Mouse (Mus musculus) adrenal gland, postnatal 10 days (tissue): ENCODE data around the gene Nipsnap2. TPM values are rescaled to one million over a fixed set of nuclear protein-coding genes. Genes with fewer than 3 reads are reported as not detected.
"Not testable (repeated sequence)": the region's sequence is repeated elsewhere in the genome, so short reads cannot be mapped to it uniquely, and the experiment has no call there.

ENCODE experiments used
- DNase-seq: peaks from one replicate; pipeline ENCODE4 v3.0.0; 2021; ENCODE audit warnings: mixed read lengths
- long read RNA-seq, 2 experiments: library from polyadenylated mRNA; stranded (forward); transcript quantifications; one replicate each; pipeline ENCODE4 v2.0.0; 2021
- total RNA-seq, 2 experiments: library from RNA; stranded (reverse); gene quantifications; 2 replicates each; pipeline ENCODE4 v1.2.3; 2021

Gene Nipsnap2
- total RNA-seq: 100 to 1,000 TPM; 125 to 184 TPM
- long read RNA-seq, experiment 1, transcript Nipsnap2-201 (10 exons, 2,112 nt): major isoform, 216 of 237 reads
- long read RNA-seq, experiment 1, transcript Nipsnap2-205 (11 exons, 1,600 nt): minor isoform, 5 of 237 reads
- long read RNA-seq, experiment 1, partial matches to known transcripts: 3 of 237 reads
- long read RNA-seq, experiment 1, other reads (novel, unspliced or antisense): 11 of 237 reads
- long read RNA-seq, experiment 2, transcript Nipsnap2-201 (10 exons, 2,112 nt): major isoform, 169 of 182 reads
- long read RNA-seq, experiment 2, partial matches to known transcripts: 5 of 182 reads
- long read RNA-seq, experiment 2, other reads (novel, unspliced or antisense): 7 of 182 reads

DNA sequence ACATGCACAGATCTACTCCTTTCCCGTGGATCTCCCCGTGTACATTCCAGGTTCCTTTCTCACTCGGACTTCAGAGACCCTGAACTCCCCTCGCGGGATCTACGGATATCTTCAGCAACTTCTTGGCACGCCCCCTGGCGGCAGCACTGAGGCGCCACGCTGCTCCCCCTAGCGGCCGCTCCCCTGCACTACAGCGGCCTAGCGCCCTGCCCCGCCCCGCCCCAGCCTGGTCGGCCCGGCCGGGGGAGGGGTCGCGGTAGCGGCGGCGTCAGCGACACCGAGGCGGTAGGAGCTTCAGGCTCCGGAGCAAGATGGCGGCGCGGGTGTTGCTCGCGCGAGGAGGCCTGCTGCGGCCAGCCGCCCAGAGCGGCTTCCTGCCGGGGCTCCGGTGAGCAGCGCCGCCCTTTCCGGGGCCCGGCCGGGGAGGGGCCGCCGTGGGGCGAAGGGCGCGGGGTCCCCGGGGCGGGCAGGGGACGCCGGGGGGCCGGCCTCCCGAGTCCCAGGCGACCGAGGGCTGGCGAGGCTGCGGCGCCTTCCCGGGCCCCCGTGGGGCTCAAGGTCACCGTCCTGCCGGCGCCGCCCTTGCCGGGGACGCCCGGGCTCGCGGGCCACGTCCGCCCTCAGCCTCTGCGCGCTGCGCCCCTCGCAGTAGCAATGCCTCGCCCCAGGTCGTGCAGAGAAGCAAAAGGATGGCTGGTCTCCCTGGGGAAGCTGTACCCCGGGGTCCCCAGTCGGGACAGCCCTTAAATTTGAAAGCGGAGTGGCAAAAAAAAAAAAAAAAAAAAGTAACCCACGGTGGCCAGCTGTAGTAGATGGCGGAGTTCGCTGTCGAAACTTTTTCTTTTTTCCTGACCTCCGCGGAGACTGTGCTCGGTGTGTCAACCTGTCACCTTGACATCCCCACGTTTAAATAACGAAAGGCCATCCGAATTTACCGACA lies at the start of gene Nipsnap2:
Nipsnap2 (plus strand) TSS at position 230 of the 940 bp plus-strand sequence.
- peak; percentile 96 for DNase-seq

- not testable (repeated sequence) for DNase-seq
Observed at GRCm38 (mm10) chr5:129685141-129685540, 39.7 kb upstream of the Nipsnap2 start.

- peak; percentile 66 for DNase-seq
Observed at GRCm38 (mm10) chr5:129687621-129688020, 37.2 kb upstream of the Nipsnap2 start.

- DNase-seq: no peak
Observed at GRCm38 (mm10) chr5:129690528-129690927, 34.3 kb upstream of the Nipsnap2 start.

DNA sequence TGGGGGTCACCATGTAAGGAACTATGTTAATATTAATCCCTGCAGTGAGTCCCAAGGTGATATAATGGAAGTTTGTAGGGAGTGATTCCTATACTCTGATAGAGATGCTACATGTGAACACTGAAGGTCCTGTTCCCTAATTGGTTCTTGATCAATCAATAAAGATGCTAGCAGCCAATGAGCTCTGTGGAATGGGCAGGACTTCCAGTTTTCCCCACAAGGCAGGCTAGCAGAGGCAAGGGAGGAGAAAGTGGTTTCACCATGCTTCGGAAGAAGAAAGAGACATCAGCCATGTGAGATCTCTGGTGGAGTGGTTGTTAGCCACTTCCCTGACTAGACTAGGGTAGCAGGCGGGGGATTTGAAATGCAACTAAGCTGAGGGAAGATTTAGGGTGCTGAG lies 24.4 kb upstream of the Nipsnap2 start:
- DNase-seq: no peak

GRCm38 (mm10) chr5:129701706-129702105 lies 23.2 kb upstream of the Nipsnap2 start:
- no peak for DNase-seq

GRCm38 (mm10) chr5:129703368-129703767 lies 21.5 kb upstream of the Nipsnap2 start:
- DNase-seq: no peak

DNA sequence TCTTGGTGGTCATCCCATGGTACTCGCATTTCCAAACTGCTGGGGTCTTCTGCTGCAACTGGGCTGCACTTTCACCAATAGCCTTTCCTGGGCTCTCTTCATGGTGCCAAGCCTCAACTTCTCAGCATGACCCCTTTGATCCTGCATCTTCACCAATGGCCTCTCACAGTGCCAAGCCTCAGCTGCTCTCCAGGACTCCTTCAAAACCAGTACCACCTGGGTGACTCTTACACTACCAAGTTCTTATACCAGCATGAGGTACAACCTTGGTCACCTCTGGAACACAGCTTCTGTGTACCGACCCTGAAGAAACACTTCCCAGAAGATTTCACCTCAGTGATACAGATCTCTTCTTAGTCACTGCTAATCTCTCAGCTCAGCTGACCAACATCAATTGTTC lies 16.5 kb upstream of the Nipsnap2 start, which contains the start of gene Sept14:
Sept14 (minus strand) TSS at position 101 of the 400 bp plus-strand sequence.
- DNase-seq: no peak

- peak; percentile 96 for DNase-seq
Observed at GRCm38 (mm10) chr5:129715326-129715861, 9.5 kb upstream of the Nipsnap2 start, which contains the start of gene Mrps17. Mrps17 (plus strand) TSS chr5:129715497.

- no peak for DNase-seq
Observed at GRCm38 (mm10) chr5:129717016-129717415, 7.8 kb upstream of the Nipsnap2 start.

DNA sequence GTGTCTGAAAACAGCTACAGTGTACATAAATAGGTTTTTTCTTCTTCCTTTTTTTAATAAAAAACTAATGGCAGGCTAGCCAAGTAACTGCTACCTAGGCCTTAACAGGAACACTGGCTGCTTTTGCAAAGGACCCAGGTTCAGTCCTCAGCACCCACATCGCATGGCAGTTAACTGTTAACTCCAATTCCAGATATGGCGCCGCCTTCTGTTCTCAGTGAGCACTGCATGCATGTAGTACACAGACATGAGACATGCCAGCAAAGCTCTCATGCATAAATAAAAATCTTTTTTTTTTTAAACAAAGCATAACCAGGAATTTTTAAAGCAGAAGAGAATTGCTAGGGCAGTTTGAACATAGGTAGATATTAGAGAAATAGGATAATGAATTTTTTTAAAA lies 4.7 kb upstream of the Nipsnap2 start:
- DNase-seq: no peak

- no peak for DNase-seq
Observed at GRCm38 (mm10) chr5:129724268-129724667, 595 bp upstream of the Nipsnap2 start.

DNA sequence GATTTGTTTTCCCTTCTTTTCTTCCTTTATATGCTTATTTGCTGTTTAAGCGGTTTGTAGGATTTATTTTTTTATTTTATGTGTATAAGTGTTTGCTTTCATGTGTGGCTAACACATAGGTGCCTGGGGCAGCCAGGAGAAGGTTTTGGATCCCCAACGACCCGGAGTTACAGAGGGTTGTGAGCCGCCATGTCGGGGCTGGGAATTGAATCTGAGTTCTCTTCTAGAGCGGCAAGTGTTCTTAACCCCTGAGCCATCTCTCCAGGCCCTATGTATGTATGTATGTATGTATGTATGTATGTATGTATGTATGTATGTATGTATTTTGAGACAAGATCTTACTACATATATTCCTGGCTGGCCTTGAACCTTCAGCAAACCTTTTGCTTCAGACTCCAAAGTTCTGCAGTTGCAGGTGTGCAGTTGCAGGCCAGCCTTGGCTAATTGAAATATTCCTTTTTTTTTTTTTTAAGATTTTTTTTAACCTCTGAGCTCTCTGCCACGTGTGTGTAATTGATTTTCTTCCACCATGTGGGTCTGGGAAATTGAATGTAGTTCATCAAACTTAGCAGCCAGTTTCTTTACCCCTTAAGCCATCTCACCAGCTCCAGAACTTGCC lies 1.0 kb downstream of the Nipsnap2 start:
- peak; percentile 54 for DNase-seq

DNA sequence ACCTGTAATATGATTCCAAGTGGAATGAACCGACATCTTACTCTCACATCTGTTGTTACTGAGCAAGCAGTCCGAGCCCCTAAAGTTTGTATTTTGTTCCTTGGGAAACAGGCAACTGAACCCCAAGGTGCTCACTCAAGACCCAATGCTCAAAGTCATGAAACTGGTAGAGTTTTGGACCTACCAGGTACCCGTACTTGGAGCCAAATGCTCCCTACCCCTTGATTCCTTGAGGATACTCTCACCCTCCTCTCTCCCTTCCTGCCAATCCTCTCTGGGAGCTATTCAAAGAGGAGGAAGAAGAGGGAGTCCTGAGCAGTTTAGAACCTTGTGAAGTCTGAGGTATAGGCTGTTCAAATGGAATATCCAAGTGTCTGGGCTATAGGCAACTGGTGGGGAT lies 1.9 kb downstream of the Nipsnap2 start:
- DNase-seq: no peak

DNA sequence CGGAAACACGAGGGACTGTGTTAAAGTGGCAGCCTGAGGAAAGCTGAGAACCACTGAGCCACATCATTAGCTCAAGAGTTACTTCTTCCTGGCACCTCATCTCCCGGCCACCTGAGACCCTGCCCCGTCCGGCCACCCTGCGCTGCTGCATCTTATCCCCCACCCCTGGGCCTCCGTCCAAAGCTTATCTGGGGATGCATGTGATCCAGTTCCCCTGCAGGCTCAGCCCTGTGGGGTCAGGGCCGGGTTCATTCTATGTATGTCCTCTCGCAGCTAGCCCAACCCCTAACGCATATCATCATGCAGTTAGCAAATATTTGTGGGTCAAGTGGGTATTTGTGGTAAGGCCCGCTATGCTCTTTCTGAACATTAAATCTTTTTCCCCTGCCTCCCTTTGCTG lies 4.4 kb downstream of the Nipsnap2 start:
- DNase-seq: peak; percentile 32

DNA sequence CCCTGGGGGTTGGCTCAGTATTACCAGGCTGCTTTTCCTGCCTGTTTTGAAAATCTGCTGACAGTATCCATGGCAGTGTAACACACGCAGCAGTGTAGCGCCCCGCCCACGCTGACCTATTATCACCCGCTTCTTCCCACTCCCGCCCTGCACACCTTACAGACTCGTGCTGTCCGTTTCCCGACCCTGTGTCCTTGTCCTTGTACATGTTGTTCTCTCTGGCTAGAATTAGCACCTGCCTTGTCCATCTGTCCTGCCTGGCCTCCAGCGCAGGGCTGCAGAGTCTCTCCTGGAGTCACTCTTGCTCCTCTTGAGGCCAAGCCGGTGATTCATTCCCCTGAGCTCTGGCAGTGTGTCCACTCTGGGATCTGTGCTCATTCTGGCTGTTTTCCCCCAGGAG lies 5.5 kb downstream of the Nipsnap2 start:
- peak; percentile 60 for DNase-seq

DNA sequence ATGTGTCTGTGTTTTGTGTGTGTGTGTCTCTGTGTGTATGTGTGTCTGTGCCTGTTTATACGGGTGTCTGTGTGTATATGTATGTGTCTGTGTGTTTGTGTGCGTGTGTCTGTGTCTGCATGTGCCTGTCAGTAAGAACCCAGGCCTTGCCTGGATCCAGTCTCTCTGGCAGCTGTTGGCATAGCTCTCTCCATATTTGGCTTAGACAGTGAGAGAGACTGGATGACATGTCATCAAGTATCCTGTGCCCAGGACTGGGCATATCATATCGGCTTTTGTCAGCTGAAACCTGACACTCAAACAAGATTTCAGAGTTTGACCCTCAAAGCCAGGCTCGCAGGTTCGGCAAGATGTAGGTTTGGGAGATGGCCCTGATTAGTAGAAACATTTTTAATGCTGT lies 6.2 kb downstream of the Nipsnap2 start:
- no peak for DNase-seq

GRCm38 (mm10) chr5:129740976-129741375 lies 16.1 kb downstream of the Nipsnap2 start:
- peak; percentile 61 for DNase-seq

GRCm38 (mm10) chr5:129742903-129743488 lies 18.1 kb downstream of the Nipsnap2 start:
- DNase-seq: no peak

GRCm38 (mm10) chr5:129744050-129744449 lies 19.2 kb downstream of the Nipsnap2 start:
- DNase-seq: no peak

- DNase-seq: no peak
Observed at GRCm38 (mm10) chr5:129756886-129757285, 32.0 kb downstream of the Nipsnap2 start.
